Comparison of ENCODE assay signal across 22 mouse cellular contexts in genomic region chr9:24282617-24283016, GRCm38 (mm10).
"Had no signal": no experiment of that assay in that cellular context is flagged by ENCODE, and none has a peak within 500 bp of the region (broad histone marks: within the 10 kb centered on the region; RNA-seq: fewer than 3 reads in every experiment).

No protein-coding gene starts in this region.

- H3K36me3 ChIP-seq: limb, embryonic 12.5 days; limb, embryonic 15.5 days; midbrain, embryonic 10.5 days; midbrain, embryonic 13.5 days; neural tube, embryonic 13.5 days; stomach, embryonic 15.5 days had no signal

- H3K4me3 ChIP-seq: layer of hippocampus, adult 2 months; limb, embryonic 12.5 days; limb, embryonic 15.5 days; midbrain, embryonic 10.5 days; midbrain, embryonic 13.5 days; myocyte; neural tube, embryonic 13.5 days; stomach, embryonic 15.5 days had no signal

- H3K4me2 ChIP-seq: limb, embryonic 12.5 days; limb, embryonic 15.5 days; liver, embryonic 11.5 days; lung, embryonic 14.5 days; midbrain, embryonic 13.5 days; neural tube, embryonic 13.5 days; stomach, embryonic 15.5 days had no signal

- H3K27ac ChIP-seq: kidney, postnatal 0 days; layer of hippocampus, adult 2 months; limb, embryonic 12.5 days; limb, embryonic 15.5 days; liver, embryonic 14.5 days; macrophage; midbrain, embryonic 10.5 days; midbrain, embryonic 13.5 days; neural tube, embryonic 13.5 days; stomach, embryonic 15.5 days had no signal

- DNase-seq: kidney, adult 2 months; kidney, postnatal 25 days; liver, postnatal 0 days; lung, embryonic 14.5 days; right cerebral cortex, postnatal 25 days; spleen, adult 18-20 months; thymus, adult 18-20 months; thymus, postnatal 36 days had no signal

- H3K9me3 ChIP-seq: limb, embryonic 12.5 days; limb, embryonic 15.5 days; midbrain, embryonic 10.5 days; midbrain, embryonic 13.5 days; neural tube, embryonic 13.5 days; stomach, embryonic 15.5 days had no signal

- H3K4me1 ChIP-seq: limb, embryonic 12.5 days; limb, embryonic 15.5 days; midbrain, embryonic 10.5 days; neural tube, embryonic 13.5 days; stomach, embryonic 15.5 days had no signal

- H3K9ac ChIP-seq: limb, embryonic 12.5 days; limb, embryonic 15.5 days; liver, embryonic 14.5 days; liver, postnatal 0 days; lung, embryonic 14.5 days; midbrain, embryonic 13.5 days; neural tube, embryonic 13.5 days; stomach, embryonic 15.5 days had no signal

- ATAC-seq: liver, postnatal 0 days; lung, postnatal 0 days; midbrain, embryonic 13.5 days; midbrain, embryonic 16.5 days had no signal

- H3K27me3 ChIP-seq: limb, embryonic 12.5 days; limb, embryonic 15.5 days; midbrain, embryonic 13.5 days; neural tube, embryonic 13.5 days; stomach, embryonic 15.5 days had no signal
